Mouse (Mus musculus) embryo, embryonic 10 days (tissue): ENCODE data around the gene Trim66.
A peak's percentile ranks its signal among the peaks of the same experiment; 100 is the strongest.

ENCODE experiments used
- DNase-seq: peaks from one replicate; pipeline ENCODE4 v3.0.0-alpha.2; 2015; ENCODE audit warnings: low spot score

The Trim66 gene

DNA sequence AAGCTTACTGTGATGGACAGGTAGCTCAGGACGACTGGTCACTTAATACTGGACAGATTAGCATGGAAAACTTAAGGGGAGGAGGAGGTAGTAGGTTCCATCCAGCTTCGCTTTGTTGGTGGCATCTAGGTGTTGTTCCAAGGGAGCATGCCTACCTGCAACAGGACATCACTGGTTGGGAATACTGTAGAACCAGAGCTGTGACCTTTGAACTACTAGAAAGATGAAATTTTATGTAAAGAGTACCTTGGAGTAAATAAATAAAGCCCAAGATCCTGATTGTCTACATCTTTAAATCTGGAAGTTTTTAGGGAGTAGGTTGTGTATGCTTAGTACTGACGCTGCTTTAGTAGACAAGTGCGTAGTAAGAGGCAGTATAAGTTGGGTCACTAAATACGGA, 14.2 kb upstream of the Trim66 start:
- DNase-seq: no peak

DNA sequence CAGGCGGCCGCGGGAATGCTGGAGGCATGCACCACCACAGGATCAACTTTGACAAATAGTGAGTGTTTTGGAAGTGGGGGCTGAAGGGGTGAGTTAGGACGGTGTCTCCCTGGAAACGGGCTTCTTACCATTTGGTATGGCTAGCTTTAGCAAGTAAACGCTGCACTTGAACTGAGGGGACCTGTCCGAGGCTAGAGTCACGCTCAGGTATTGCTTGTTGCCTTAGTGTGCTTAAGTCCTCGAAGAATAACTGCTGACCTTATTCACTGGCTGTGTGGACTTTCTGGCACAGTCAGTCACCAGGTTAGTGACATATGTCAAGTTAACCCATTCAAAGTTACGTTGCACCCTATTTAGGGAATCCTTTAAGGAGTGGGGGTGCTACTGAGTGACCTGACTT, 12.0 kb upstream of the Trim66 start:
- DNase-seq: no peak

DNA sequence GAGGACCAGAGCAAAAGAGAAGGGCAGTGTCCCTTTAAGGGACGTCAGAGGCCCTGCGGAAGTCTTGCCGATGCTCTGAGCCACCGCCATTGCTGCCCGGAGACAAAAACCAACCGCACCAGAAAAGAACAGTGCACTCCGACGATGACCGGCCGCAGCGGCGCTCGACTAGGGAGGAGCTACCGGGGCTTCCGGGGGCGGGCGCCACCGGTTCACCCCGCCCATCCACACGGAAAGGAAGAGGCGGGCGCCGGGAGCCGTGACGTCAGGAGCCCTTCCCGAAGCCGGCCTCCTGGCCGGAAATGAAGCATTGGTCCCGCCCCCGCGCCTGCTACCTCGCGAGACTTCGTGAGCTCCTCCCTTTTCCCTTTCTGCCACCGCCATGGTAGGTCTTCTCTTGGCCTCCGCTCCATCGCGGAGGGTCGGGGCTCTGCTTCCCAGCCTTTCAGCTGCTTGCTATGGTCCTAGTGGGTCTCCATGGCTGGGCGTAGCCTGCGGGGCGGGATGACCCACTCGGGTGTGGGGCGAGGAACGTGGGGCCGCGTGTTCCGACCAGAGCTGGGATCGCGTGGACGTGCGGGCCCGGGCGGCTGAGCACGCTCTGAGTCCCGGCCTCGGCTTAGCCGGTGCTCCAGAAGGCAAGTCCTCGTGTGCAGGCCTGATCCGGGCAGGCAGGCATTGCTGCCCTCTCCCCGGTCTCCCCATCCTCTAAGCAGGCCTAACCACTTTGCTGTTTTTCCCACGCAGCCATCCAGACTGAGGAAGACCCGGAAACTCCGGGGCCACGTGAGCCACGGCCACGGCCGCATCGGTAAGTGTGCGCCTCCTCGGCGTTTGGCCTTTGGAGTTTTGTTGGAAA, 11.1 kb upstream of the Trim66 start, which contains the start of gene Rpl27a:
Rpl27a (plus strand) TSS at position 310 of the 859 bp plus-strand sequence.
- DNase-seq: peak; percentile 97

DNA sequence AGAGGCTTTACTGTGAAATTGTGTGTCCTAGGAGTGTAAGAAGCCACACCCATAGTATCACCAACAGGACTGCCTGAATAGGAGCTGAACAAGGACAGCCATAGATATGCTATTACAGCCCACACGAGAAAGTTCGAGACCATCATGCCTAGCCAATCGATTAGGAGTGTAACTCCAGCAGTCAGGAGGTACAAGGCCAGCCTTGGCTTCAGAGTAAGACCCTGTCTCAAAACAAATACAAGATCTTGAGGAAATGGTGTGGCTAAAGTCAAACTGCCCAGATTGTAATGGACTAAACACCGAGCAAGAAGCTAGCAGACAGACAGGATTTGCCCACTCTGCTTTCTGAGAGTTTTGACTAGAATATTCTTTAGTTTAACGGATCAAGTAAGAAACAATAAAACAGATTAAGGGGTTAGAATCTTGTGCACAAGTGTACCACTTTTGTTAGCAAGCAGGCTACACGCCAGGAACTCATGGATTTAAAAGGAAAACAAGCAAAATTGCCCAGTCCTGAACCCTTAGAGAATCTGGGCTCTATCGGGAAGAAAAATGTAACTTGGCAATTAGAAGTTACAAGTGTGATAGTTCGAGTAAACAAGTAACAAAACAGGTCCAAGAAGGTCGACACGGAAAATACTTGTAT, 10.2 kb upstream of the Trim66 start:
- peak; percentile 38 for DNase-seq

DNA sequence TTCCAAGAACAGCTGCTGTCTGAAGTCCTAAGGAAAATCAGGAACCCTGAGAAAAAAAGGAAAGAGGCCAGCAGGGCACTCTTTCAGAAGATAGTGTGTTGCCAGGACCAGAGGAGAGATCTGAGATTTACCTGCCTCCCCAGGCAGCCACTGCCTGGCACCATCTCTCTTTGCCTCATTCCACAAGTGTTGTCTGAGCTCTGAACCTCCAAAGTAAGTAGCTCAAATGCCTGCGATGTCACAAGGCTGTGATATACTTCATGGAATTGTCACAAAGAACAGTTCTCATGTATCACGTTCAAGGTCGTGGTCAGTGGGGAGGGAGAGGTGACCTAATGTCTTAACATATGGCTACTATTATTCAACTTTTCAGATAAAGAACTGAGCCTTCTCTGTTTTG, 8.6 kb upstream of the Trim66 start:
- DNase-seq: no peak

DNA sequence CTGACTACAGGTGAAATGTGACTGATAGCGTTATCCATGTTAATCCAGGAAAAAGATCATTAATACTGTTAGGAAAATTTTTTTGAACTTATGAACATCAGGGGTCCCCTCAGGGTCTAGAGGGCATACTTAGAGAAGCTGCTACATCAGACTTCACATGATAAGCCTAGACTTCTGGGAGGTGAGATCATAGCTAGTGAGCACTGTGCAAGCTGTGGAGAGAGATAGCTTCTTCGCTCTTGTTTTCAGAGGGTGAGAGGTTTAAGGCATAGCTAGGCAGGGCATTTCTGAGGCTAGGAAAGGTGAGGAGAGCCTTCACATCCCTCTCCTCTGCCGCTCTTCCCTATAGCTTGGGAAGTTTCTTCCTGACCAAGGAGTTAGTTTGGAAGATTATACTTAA, 3.9 kb upstream of the Trim66 start:
- no peak for DNase-seq

DNA sequence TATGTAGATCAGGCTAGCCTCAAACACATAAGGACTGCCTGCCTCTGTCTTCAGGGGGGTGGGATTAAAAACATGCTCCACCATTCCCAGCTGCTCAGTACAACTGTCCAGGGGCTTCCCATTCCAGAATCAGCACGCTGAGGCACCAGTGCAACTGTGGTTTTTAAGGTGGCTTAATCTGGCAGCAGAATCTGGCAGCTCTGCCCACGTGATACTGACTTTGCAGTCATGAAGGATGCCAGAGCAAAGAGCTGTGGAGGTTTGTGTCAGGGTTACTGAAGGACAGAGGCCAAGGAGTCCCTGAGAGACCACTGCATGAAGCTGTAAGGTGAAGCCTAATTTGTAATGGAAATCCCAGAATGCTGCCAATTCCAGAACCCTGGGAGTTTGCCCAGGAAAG, 2.9 kb upstream of the Trim66 start:
- no peak for DNase-seq

DNA sequence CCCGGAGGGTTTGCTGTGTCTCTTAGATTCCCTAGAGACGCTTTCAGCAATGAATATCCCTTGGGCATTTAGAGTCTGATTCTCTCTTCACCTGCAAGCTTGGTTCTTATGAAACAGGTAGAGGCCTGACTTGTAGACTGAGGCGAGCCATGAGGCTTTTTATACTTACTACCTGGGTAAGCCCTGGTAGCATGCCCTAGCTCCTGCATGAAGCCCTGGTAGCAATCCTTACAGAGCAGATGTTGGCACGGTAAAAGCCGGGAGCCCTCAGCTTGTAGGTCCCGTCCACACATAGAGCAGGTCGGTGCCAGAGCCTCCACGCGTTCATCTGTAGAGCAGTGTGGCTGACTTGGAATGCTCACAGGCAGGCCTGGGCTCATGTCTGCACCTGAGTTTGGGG, 362 bp downstream of the Trim66 start:
- no peak for DNase-seq

DNA sequence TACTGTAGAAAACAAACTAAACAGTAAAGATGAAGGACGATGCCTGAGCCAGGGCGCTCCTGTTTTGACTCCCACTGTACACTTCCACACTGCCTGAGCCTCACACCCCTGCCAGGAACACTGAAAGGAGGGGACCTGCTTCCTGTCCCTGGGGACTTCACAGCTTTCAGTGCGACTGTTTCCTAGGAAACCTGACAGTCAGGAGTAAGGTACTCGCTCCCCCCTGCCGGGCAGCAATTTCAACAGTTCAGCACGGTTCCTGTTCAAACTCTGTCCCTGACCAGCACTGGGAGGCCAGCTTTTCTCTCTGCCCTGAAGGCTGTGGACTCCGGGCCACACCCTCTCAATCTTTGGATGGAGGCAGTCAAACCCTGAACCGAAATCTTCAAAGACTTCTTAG, 815 bp downstream of the Trim66 start:
- peak; percentile 64 for DNase-seq

DNA sequence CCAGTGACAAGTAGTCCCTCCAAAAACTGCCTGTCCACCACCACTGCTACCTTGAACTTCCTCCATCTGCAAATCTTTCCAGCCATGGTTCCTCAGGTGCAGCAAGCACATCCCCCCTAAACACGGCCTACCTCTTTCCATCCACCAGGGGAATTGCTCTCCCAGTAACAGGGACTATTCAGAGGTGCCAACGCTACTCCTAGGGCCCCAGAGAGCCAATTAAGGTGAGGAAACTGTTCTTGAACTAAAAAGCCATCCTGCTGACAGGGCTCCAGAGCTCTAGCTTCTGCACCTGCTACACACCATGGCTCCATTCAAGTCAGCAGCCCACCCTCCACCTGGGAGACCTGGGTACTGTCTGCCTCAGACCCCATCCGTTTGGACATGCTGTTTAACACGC, 10.4 kb downstream of the Trim66 start:
- no peak for DNase-seq

DNA sequence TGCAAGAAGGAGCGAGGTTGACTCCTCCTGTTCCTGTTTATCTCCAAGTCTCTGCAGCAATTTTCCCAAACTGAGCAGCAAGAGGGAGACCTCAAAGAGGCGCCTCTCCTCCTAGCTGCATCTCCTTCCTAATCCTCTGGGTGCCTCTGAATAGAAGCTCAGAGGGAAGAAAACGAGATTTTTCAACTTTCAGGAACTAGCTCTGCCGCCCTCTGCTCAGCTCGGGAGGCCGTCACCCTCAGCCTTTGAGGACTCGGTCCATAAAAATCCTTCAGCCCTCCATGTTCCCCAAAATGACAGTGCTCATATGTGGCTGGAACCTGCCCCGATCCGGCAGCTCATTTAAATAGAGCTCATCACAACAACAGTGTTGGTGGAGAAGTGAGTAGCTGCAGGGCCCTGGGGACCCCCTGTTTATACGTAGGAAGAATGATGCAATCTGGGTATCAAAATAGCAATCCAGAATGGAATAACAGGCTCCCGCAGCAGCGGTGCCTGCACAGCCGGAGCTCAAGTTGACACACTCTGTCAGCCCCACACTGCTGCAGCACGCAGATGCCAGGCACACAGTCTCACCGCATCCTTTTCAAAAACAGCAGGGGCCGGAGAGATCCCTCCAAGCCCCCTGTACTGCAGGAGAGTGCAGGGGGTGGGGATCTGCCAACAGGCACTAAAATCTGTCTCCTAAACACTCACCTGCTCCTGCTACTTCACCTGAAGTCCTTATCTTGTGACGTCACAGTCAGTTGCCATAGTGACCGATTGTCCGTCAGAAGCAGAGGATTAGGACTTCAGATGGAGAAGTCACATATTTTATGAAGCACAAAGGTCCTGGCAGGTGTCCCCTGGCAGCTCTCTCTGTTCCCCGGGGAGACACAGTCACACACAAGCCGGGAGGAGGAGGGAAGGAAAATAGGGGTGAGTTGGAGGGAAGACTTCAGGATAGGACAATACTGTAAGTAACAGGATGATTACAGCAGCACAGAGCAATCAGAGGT, 14.3 kb downstream of the Trim66 start:
- peak; percentile 24 for DNase-seq

DNA sequence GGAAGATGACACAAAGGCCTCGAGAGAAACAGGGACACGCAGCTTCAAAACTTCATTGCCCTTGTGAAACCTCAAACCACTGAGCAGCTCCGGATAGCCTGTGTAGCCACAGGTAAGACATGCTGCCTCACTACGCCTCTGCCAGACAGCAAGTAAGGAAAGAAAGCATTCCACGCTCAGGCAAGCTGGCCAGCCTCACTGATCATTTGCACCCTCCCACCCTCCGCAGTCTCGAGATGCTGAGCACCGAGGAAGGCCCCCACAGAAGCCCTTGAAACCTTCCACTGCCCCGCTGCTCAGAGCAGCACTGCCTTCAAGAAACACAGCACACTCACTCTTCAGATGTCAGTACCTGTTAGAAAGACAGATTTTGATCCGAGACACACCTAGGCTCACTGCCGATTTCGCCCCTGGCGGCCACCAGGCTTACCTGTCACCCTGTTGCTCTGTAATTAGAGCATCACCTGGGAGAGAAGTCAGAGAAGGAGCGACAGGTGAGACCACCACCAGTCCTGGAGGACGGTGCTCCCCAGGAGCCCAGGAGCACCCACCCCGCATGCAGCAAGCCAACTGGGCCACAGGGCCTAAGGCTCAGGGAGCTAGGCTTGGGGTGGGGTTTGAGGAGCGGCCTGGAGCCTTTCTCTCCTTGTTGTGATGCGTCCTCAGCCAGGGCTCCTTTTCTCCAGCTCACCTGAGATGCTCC, 15.2 kb downstream of the Trim66 start:
- no peak for DNase-seq

DNA sequence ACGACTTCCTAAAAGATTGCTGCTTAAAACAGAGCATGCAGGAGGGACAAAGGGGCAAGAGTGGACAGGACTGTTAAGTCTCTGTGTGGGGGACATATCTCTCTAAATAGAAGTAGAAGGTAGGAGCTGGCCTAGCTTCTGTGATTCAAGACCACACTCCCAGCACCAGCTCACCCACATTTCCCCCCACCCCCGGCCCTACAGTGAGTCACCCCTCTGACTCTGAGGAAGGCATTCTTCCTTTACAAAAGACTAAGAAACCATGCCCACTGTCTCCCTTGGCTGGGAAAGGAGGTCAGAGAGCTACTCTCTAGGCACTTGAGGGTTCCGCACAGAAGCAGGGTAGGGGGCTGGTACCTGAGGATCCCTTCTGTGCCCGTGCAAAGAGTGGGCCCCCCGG, 23.7 kb downstream of the Trim66 start:
- no peak for DNase-seq

DNA sequence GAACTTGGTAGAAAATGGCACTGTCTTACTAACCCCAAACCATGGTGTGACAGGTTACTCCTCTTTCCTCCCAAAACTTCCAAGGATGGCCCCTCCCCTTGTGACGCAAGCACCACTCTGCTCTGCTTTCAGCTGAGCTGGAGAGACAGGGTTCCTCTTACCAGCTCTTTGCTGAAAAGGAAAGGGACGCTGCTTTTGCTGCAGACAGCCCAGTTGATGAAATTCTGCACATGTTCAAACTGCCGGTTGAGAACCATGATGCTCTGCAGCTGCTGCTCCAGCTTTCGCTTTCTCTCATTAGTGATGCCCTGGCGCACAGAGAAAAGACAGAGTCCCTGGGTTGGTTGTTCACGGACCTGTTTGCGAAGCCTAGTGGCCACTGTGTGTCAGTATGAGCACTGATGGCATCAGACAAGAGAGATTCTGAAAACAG, 27.2 kb downstream of the Trim66 start:
- DNase-seq: peak; percentile 46

DNA sequence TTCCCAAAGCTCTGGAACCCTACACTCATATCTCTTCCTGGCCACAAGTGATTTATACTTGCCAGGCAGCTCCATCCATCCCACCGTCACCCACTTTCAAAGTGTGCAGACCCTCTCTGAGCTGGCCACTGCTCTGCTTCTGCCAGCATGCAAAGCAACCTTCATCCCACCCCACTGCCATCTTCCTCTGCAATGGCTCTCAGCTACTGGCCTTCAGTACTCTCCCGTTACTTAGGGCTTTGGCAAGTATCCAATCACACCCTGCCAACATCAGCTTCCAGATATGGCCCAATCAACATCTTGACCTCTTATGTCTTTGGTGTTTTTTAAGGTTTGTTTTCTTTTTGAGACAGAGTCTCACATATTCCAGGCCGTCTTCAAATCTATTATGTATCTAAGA, 30.0 kb downstream of the Trim66 start:
- DNase-seq: no peak

DNA sequence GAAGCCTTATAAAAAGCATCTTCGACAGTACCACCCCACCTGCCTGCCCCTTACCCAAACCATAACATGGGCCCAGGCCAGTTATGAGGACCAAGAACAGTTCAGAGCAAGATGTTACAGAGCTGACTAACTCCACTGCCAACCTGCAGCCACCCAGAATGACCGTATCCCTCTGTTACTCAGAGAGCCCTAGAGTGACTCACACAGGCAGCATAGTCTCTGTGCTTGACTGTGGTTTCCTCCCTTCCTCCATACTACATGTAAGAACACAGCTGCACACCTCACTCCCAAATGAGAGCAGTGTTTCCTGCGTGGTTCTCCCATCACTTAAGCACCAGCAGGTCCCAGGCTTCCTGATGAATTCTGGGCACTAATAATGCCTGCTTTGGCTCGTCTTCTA, 37.2 kb downstream of the Trim66 start:
- DNase-seq: no peak

DNA sequence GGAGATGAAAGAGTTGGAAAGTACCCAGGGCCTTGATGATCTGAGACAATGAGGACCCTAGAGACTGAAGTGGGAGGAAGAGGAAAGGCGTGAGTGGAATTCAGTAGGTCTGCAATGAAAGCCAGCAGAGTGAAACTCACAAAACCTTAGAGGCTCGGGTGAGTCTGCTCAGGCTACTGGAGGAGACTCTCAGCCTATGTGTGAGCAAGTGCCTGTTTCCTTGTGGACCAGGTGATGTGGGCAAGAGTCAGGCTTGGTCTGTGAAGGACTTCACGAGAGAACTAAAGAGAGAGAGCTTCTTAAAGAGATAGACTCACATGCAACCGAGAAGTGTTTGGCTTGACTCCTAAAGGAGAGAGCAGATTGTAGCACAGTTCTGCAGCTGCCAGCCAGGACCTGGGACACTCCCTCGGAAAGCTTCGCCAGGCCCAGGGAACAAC, 39.7 kb downstream of the Trim66 start:
- DNase-seq: no peak

DNA sequence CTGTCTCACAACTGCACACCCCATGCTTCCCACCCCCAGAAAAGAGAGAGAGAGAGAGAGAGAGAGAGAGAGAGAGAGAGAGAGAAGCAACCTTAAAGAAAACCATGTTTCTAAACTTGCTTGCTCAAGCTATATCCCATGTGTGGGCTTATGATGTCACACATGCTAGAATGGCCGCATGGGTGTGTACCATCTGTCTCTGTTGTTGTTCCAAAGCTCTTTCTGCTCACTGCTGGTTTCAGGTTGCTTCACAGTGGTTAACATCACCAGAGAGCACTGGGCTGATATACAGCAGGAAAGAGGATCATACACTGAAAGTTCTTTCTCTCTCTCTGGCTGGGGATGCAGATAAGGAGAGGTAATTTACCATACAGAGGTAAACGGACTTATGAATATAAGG, 40.3 kb downstream of the Trim66 start:
- peak; percentile 17 for DNase-seq

DNA sequence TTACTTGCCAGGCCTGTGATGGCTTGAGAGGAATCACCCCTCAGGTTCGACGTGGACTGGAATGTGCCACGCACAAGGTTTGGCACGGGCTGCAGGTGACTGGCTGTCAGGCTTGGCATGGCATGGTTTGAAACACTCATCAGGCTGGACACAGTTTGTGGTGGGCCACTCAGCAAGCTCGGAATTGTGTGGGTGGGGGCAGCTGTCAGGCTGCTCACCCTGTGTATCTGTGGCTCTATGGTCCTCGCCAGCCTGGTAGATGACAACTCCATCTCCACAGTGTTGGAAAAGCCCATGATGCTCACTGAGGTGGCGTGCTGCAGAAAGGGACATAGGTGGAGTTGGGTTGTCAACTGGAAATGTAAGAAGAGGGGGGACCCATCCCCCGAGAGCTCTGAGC, 47.2 kb downstream of the Trim66 start:
- DNase-seq: no peak

DNA sequence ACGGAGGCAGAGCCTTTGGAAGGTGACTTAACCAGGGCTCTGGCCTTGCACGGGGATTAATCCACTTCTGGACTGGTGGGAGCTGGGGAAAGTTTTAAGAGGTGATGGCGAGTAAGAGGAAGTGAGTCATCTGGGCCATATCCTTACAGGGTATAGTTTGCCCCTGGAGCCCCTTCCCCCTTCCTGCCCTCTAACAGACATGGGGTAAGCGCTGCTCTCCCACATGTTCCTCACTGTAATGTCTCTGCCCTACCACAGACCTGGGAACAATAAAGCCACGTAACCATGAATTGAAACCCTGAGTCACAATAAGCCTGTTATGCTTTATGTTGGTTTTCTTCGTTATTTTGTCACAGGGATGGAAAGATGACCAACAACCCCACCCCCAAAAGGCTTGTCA, 51.4 kb downstream of the Trim66 start:
- DNase-seq: no peak

DNA sequence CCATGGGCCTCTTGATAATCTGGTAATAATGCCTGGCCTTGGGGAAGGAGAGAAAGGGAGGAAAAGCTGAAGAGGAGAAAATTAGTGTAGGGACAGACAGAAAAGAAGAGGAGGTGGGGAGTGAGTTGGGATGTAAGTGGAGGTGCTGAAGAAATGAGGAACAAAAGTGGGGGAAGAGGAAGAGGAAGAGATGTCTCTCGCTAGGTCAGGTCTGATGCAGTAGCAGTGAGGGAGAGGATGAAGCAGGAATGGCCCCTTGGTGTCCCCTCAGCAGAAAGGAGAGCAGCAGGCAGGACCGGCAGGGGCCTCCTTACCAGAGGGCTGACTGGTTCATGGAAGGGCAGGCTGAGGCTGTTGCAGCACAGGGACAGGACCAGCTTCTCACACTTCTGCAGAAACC, 52.2 kb downstream of the Trim66 start:
- DNase-seq: no peak

DNA sequence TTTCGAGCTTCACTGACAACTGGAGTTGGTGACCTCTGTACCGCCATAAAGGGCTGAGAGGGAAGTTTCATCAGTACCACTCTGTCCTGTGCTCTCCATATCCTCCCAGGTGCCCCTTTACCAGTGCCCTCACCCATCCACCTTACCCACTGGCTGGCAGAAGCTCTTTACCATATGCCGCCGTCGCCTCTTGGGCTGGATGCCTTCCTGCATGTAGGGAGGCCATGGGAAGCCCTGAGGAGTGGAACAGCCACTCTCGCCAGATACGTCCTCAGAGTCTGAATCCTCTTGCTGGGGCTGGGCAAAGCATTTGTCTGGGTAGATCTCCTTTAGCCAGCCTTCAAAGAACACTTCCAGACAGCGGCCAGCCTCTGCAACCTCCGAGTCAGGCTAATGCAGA, 53.1 kb downstream of the Trim66 start:
- no peak for DNase-seq
